Mouse (Mus musculus) testis, postnatal 10 days (tissue): ENCODE results near the gene Mad1l1.

Source experiments
- DNase-seq: peaks from one replicate; pipeline ENCODE4 v3.0.0; 2021; ENCODE audit warnings: low spot score

The Mad1l1 gene

GRCm38 (mm10) chr5:140324058-140324457 is 2.7 kb upstream of the Mad1l1 start:
- no peak for DNase-seq

GRCm38 (mm10) chr5:140321756-140322575 is 614 bp upstream of the Mad1l1 start:
- DNase-seq: no peak

- DNase-seq: peak; percentile 64
Measured at GRCm38 (mm10) chr5:140316716-140317115, 4.6 kb downstream of the Mad1l1 start.

- no peak for DNase-seq
Measured at GRCm38 (mm10) chr5:140307602-140308001, 13.8 kb downstream of the Mad1l1 start.

DNA sequence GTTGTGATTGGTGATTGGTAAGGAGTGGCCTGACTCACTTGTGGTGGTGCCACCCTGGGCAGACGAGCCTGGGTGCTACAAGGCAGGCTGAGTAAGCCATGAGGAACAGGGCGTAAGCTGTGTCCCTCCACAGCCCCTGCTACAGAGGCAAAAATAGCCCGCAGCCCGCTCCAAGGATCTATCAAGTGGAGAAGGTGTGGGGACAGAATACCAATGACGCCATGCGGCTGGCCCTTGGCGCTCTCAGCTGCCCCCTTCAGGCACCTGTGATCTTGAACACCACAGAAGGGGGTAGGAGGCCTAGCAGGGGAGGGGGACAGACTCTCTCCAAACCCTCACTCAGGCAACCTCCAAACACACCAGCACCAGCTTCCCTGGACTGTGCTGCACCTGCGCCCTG is 15.3 kb downstream of the Mad1l1 start:
- DNase-seq: no peak

- no peak for DNase-seq
Measured at GRCm38 (mm10) chr5:140298291-140298690, 23.1 kb downstream of the Mad1l1 start.

DNA sequence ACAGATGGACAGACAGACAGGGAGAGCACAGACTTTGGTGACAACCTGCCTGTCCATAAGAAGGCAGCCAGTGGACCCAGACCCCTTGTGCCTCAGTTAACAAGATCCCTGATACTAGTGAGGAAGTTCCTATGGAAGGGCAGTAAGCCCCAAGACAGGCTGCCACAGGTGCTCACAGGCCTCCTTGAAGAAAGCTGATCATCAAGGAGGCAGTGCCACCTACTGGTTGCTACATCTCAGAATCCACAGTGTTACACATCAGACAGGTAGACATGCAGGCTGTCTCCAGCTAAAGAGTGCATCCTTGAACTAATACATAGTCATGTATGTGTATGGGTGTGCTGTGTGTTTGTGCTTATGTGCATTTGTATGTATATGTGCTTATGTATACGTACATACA is 29.2 kb downstream of the Mad1l1 start:
- peak; percentile 58 for DNase-seq

DNA sequence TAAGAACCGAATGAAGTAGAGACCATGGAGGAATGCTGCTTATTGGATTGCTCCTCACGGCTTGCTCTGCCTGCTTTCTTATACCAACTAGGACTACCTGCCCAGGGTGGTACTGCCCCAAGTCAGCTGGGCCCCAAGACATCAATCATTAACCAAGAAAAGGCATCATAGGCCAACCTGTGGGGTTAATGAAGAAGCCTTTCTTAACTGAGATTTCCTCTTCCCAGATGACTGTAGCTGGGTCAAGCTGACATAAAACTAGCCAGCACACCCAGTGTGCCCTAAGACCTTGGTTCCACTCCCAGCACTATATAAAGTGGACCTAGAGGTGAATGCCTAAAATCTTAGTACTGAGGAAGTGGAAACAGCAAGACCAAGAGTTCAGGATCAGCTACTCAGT is 32.2 kb downstream of the Mad1l1 start:
- no peak for DNase-seq

DNA sequence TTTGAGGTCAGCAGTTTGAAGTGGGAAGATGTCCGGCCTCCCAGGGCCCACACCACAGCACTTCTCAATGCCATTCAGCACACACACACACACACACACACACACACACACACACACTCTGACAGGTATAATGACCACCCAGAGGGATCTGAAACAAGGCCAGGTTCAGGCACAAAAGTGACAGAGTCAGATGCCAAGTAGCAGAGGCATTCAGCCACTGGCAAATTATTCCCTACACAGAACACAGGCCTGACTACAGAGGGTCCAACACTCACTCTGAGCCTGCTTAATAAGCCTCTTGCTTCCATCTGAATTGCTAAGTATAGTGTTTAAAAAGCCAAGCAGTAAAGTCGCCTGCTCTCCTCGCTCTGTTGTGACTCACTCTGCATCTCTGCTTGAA is 33.1 kb downstream of the Mad1l1 start:
- no peak for DNase-seq

GRCm38 (mm10) chr5:140284761-140285160 is 36.6 kb downstream of the Mad1l1 start:
- no peak for DNase-seq

GRCm38 (mm10) chr5:140284011-140284410 is 37.3 kb downstream of the Mad1l1 start:
- DNase-seq: no peak

- no peak for DNase-seq
Measured at GRCm38 (mm10) chr5:140282900-140283299, 38.5 kb downstream of the Mad1l1 start.

- peak; percentile 52 for DNase-seq
Measured at GRCm38 (mm10) chr5:140282376-140282775, 39.0 kb downstream of the Mad1l1 start.

DNA sequence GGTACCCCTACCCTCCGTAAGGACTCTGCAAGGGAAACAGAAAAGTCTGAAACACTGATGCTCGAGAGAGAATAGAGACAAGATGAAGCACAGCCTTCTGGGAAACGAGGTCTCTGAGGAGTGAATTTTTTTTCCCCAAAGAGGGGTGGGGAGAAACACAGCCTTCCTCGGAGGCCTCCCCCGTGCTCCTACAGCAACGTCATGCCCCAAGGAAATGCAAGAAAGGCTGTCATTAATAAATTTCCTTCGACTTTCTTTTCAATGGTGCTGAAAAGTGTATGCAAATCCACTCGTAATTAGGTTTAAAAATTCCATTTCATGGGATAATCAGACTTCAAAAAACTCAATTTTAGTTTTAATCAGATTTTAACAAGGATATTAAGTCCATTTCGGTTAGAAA is 41.1 kb downstream of the Mad1l1 start:
- DNase-seq: no peak

DNA sequence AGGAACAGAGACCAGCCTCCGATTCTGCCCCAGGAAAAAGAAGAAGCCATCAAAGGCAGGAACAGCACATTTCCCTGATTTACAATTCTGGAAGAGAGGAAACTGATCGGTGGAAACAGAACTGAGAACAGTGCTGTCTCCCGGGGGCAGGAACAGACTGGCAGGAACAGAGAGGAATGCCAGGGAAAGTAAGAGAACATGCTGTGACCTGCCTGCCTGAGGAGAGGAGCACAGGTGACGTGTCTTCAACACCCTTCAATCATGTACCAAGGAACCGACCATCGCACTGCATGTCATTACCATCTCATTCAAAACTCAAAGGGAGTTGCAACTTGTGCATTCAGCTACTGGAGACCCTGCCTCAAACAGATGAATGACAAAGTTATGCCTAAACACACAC is 44.6 kb downstream of the Mad1l1 start:
- DNase-seq: no peak

- no peak for DNase-seq
Measured at GRCm38 (mm10) chr5:140270976-140271685, 50.2 kb downstream of the Mad1l1 start.

DNA sequence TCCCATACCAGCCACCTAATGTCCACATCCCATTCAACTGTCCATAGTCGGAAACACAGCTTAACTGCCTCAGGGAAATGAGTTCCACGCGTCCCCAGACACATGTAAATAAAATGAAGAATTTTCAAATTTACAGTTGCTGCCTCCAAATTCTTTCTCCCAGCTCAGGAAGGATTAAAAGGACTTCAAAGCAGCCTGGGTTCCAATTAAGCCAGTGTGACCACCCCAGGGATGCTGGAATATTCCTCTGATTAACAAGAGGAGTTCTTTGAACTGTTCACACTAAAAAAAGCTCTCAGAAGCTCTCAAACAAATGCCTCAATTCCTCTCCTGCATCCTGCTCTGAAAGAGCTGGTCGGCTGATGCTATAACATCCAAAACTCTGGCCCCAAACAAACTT is 53.0 kb downstream of the Mad1l1 start:
- DNase-seq: no peak

GRCm38 (mm10) chr5:140267061-140267460 is 54.3 kb downstream of the Mad1l1 start:
- DNase-seq: no peak

DNA sequence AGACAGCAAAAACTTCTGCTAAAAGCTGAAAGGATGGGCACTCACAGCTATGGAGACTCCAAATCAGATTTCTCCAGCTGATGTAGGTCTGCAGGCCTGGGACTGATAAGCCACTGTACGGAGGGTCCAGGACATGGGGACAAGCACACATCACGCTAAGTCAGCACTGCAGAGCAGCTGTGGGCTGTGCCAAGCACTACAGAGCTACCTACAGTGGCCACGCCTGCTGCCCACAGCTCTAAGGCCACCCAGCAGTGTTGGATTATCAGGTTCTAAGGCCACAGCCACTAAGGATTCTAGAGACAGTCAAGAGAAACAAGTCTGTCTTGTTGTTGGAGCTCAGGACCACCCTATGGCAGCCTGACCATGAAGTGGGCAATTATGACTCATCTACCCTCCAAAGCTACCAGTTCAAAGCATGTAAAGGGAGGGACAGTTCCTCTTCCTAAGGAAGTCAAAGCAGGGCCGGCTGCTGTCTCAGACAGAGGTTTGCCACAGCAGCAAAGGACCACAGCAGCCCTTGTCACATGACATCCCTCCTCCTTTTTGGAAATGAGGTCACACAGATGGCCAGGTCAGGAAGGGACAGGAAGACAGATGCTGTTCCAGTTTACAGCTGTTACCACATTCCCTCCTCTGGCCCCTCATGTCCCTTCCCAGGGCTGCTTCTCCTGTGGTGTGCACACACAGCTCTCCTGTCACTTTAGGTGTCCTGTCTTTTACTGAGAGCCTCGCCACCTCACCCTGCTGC is 56.4 kb downstream of the Mad1l1 start:
- no peak for DNase-seq

- DNase-seq: no peak
Measured at GRCm38 (mm10) chr5:140263754-140264749, 57.3 kb downstream of the Mad1l1 start.

DNA sequence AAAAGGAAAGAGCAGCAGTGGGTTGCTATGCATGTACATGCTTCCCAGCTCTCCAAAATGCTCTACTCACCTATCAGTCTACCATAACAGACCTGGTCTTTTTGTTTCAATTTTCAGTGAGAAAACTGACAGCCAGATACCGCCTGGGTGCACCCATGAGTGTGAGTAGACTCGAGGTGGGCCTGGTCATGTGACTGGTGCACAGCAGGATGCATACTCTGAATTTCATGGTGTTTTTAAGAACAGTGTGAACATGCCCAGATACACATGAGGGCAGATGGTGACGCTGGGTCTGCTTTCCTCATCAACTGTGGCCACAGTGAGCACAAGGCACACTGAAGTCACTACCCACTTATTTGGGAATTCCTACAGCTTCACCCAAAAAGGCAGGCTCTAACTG is 59.0 kb downstream of the Mad1l1 start:
- DNase-seq: no peak

DNA sequence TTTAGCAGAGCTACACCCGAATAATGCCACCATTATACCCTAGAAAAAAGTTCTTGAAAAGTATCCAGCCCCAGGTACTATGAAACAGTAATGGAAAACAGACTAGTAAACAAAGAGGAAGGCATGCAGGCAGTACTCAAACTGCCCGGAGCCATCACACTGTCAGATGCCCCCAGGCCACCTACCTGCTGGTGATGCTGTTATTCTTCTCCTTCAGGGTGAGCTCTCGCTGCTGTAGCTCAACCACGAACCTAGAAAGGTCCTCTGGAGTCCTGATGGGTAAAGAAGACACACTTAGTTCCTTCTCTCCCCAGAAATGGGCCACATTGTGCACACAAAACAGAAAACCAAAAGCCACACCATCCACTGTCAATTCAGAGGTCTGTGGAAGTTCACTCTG is 60.0 kb downstream of the Mad1l1 start:
- no peak for DNase-seq
